Mouse (Mus musculus): ENCODE measurements around the gene Vmn1r138. TPM values are rescaled to one million over a fixed set of nuclear protein-coding genes. Genes with fewer than 3 reads are reported as not detected.
"Not testable (repeated sequence)": the region's sequence is repeated elsewhere in the genome, so short reads cannot be mapped to it uniquely, and the experiment has no call there.

Vmn1r138 gene
- not detected in 2 replicates for polyA plus RNA-seq (2014; fragmentation: Nextera tagmentation; extraction: Ambion mirVana)

- H3K9ac ChIP-seq (replicated peaks; ENCODE audit: low read length); H3K27ac ChIP-seq (replicated peaks; ENCODE audit: low read depth, low read length); H3K27me3 ChIP-seq (ENCODE audit: control insufficient read depth, insufficient read depth, low read length); H3K36me3 ChIP-seq (ENCODE audit: control insufficient read depth, insufficient read depth, low read length); DNase-seq; H3K9me3 ChIP-seq (ENCODE audit: control insufficient read depth, low read length); H3K4me1 ChIP-seq (ENCODE audit: control insufficient read depth, insufficient read depth, low read length); ATAC-seq (ENCODE audit: low FRiP score, low TSS enrichment); H3K4me2 ChIP-seq (ENCODE audit: low read length); H3K4me3 ChIP-seq (replicated peaks; ENCODE audit: low read depth, low read length): not testable (repeated sequence)
- no CpG with 5 or more reads among the region's 2 CpGs for WGBS
Observed at GRCm38 (mm10) chr7:22028797-22029196, at the start of gene Vmn1r138. Gene Vmn1r138, minus strand, starts transcription at chr7:22028897.

- no CpG with 5 or more reads among the region's 7 CpGs for WGBS
- not testable (repeated sequence) for H3K4me3 ChIP-seq (replicated peaks; ENCODE audit: low read depth, low read length); DNase-seq; H3K9ac ChIP-seq (replicated peaks; ENCODE audit: low read length); H3K27ac ChIP-seq (replicated peaks; ENCODE audit: low read depth, low read length); H3K4me1 ChIP-seq (ENCODE audit: control insufficient read depth, insufficient read depth, low read length); H3K4me2 ChIP-seq (ENCODE audit: low read length); ATAC-seq (ENCODE audit: low FRiP score, low TSS enrichment); H3K9me3 ChIP-seq (ENCODE audit: control insufficient read depth, low read length); H3K36me3 ChIP-seq (ENCODE audit: control insufficient read depth, insufficient read depth, low read length); H3K27me3 ChIP-seq (ENCODE audit: control insufficient read depth, insufficient read depth, low read length)
Observed at GRCm38 (mm10) chr7:22068757-22069156, 40.1 kb upstream of the Vmn1r138 start, which contains the start of gene Vmn1r139. Gene Vmn1r139, plus strand, starts transcription at chr7:22069057.

DNA sequence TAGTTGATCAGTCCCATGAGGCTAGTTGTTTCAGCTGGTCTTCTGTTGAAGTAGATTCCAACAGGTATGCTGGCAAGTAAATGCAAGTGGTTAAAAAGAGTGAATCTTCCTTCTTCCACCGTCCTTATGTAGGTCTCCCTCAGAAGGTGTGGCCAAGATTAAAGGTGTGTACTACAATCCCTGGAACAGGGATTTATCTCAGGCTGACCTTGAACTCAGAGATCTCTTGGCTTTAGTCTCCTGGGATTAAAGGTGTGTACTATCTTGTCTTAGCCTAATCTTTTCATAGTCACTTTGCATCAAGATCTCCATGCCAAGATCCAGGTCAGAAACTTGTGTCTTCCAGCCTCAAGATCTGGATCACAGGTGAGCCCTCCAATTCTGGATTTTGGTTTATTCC, 27.5 kb upstream of the Vmn1r138 start, which contains the start of gene Gm6176:
Gene Gm6176, minus strand, starts transcription at position 101 of the 400 bp plus-strand sequence.
- H3K4me2 ChIP-seq (ENCODE audit: low read length); H3K9ac ChIP-seq (replicated peaks; ENCODE audit: low read length); H3K4me1 ChIP-seq (ENCODE audit: control insufficient read depth, insufficient read depth, low read length); DNase-seq; H3K9me3 ChIP-seq (ENCODE audit: control insufficient read depth, low read length); H3K4me3 ChIP-seq (replicated peaks; ENCODE audit: low read depth, low read length); H3K36me3 ChIP-seq (ENCODE audit: control insufficient read depth, insufficient read depth, low read length); ATAC-seq (ENCODE audit: low FRiP score, low TSS enrichment); H3K27ac ChIP-seq (replicated peaks; ENCODE audit: low read depth, low read length); H3K27me3 ChIP-seq (ENCODE audit: control insufficient read depth, insufficient read depth, low read length): not testable (repeated sequence)
- WGBS, result no CpG with 5 or more reads among the region's 1 CpGs

DNA sequence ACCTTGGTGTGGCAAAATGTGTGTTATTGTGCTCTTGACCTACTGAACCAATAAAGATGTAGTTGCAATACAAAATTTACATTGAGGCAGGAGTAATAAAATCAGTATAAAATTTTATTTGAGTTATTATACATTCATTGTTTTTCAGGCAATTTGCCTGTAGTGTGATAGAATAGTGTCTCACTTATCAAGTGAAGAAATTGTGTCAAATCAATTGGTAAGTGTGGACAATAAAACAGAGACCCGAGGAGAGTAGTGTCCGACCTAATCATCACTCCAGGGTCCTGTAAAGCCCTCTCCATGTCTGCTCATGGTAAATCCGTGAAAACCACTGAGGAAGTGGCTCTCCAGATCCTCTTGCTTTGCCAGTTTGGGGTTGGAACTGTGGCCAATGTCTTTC, 34.4 kb downstream of the Vmn1r138 start, which contains the start of gene Vmn1r137:
Gene Vmn1r137, plus strand, starts transcription at position 301 of the 400 bp plus-strand sequence.
- H3K9me3 ChIP-seq (ENCODE audit: control insufficient read depth, low read length); H3K4me3 ChIP-seq (replicated peaks; ENCODE audit: low read depth, low read length); H3K4me1 ChIP-seq (ENCODE audit: control insufficient read depth, insufficient read depth, low read length); H3K27me3 ChIP-seq (ENCODE audit: control insufficient read depth, insufficient read depth, low read length); H3K36me3 ChIP-seq (ENCODE audit: control insufficient read depth, insufficient read depth, low read length); DNase-seq; H3K9ac ChIP-seq (replicated peaks; ENCODE audit: low read length); ATAC-seq (ENCODE audit: low FRiP score, low TSS enrichment); H3K27ac ChIP-seq (replicated peaks; ENCODE audit: low read depth, low read length); H3K4me2 ChIP-seq (ENCODE audit: low read length): not testable (repeated sequence)
- WGBS, result no CpG with 5 or more reads among the region's 3 CpGs

Other genes with a start within 250 kb of the Vmn1r138 start
- gene Gm4177, start 232.2 kb downstream of the Vmn1r138 start, polyA plus RNA-seq (2014; fragmentation: Nextera tagmentation; extraction: Ambion mirVana), result not detected in 2 replicates
- not detected in 2 replicates for gene Vmn1r135, start 196.5 kb downstream of the Vmn1r138 start, polyA plus RNA-seq (2014; fragmentation: Nextera tagmentation; extraction: Ambion mirVana)
- not detected in 2 replicates for gene Gm5725, start 184.6 kb downstream of the Vmn1r138 start, polyA plus RNA-seq (2014; fragmentation: Nextera tagmentation; extraction: Ambion mirVana)
- gene Gm5891, start 107.6 kb downstream of the Vmn1r138 start, polyA plus RNA-seq (2014; fragmentation: Nextera tagmentation; extraction: Ambion mirVana), result not detected in 2 replicates
- not detected in 2 replicates for gene Vmn1r137, start 34.3 kb downstream of the Vmn1r138 start, polyA plus RNA-seq (2014; fragmentation: Nextera tagmentation; extraction: Ambion mirVana)
- not detected in 2 replicates for gene Gm6176, start 27.4 kb upstream of the Vmn1r138 start, polyA plus RNA-seq (2014; fragmentation: Nextera tagmentation; extraction: Ambion mirVana)
- not detected in 2 replicates for gene Vmn1r139, start 40.2 kb upstream of the Vmn1r138 start, polyA plus RNA-seq (2014; fragmentation: Nextera tagmentation; extraction: Ambion mirVana)
- not detected in 2 replicates for gene Gm16451, start 89.3 kb upstream of the Vmn1r138 start, polyA plus RNA-seq (2014; fragmentation: Nextera tagmentation; extraction: Ambion mirVana)
- gene Gm10666, start 105.8 kb upstream of the Vmn1r138 start, polyA plus RNA-seq (2014; fragmentation: Nextera tagmentation; extraction: Ambion mirVana), result not detected in 2 replicates
- gene Vmn1r142, start 135.1 kb upstream of the Vmn1r138 start, polyA plus RNA-seq (2014; fragmentation: Nextera tagmentation; extraction: Ambion mirVana), result not detected in 2 replicates
- gene Vmn1r143, start 160.5 kb upstream of the Vmn1r138 start, polyA plus RNA-seq (2014; fragmentation: Nextera tagmentation; extraction: Ambion mirVana), result not detected in 2 replicates
- gene Gm8653, start 172.4 kb upstream of the Vmn1r138 start, polyA plus RNA-seq (2014; fragmentation: Nextera tagmentation; extraction: Ambion mirVana), result not detected in 2 replicates
- gene Gm8453, start 200.6 kb upstream of the Vmn1r138 start, polyA plus RNA-seq (2014; fragmentation: Nextera tagmentation; extraction: Ambion mirVana), result not detected in 2 replicates